Mouse (Mus musculus) forebrain, embryonic 13.5 days (tissue): ENCODE data around the gene Gm13769. TPM values are rescaled to one million over a fixed set of nuclear protein-coding genes. Genes with fewer than 3 reads are reported as not detected.
"Not testable (repeated sequence)": the region's sequence is repeated elsewhere in the genome, so short reads cannot be mapped to it uniquely, and the experiment has no call there.

ENCODE experiments used
- ATAC-seq: fragments of 200-750 bp; cut with Nextera tagmentation; 2 replicates; pipeline ENCODE4 v1.8.0; 2017
- H3K27ac ChIP-seq: fragments of 300-500 bp; sonication (generic); 2 replicates; pipeline ENCODE4 v1.5.1; 2015; ENCODE audit warnings: inconsistent platforms, mild to moderate bottlenecking, moderate library complexity
- H3K27me3 ChIP-seq: fragments of 300-500 bp; sonication (generic); 2 replicates; pipeline ENCODE4 v1.6.1; 2015; ENCODE audit warnings: mild to moderate bottlenecking, inconsistent platforms
- H3K36me3 ChIP-seq: fragments of 300-500 bp; sonication (generic); 2 replicates; pipeline ENCODE4 v1.6.1; 2015; ENCODE audit warnings: mild to moderate bottlenecking, inconsistent platforms; ENCODE audit not compliant: poor library complexity, severe bottlenecking
- H3K4me1 ChIP-seq: fragments of 300-500 bp; sonication (generic); 2 replicates; pipeline ENCODE4 v1.6.1; 2015; ENCODE audit warnings: inconsistent platforms
- H3K4me2 ChIP-seq: fragments of 300-500 bp; sonication (generic); 2 replicates; pipeline ENCODE4 v1.6.1; 2015; ENCODE audit warnings: inconsistent platforms, mild to moderate bottlenecking, moderate library complexity
- H3K4me3 ChIP-seq: fragments of 300-500 bp; sonication (generic); 2 replicates; pipeline ENCODE4 v1.5.1; 2015; ENCODE audit warnings: mild to moderate bottlenecking, inconsistent platforms
- H3K9ac ChIP-seq: fragments of 300-500 bp; sonication (generic); 2 replicates; pipeline ENCODE4 v1.6.1; 2015; ENCODE audit warnings: mild to moderate bottlenecking, inconsistent platforms
- H3K9me3 ChIP-seq: fragments of 300-500 bp; sonication (generic); replicated peaks from 2 replicates; pipeline ENCODE4 v1.6.1; 2016; ENCODE audit warnings: inconsistent platforms
- WGBS: fragments of 180-500 bp; shearing (Covaris S2); methylation state at CpG from one replicate; pipeline ENCODE4 v1.1.7; 2015; 5-methylcytosine and 5-hydroxymethylcytosine counted together
- polyA plus RNA-seq: library from polyadenylated mRNA; unstranded; fragments of >200 nt; fragmentation: Nextera tagmentation; extraction: Ambion mirVana; gene quantifications from 2 replicates; pipeline ENCODE4 v1.2.1, GENCODE M21; 2015

The Gm13769 gene
- 0.08 TPM in 1 of 2 replicates, not detected in the other for polyA plus RNA-seq

- ATAC-seq, H3K27me3 ChIP-seq, H3K4me1 ChIP-seq, H3K4me3 ChIP-seq, H3K27ac ChIP-seq, H3K9ac ChIP-seq, H3K36me3 ChIP-seq, H3K4me2 ChIP-seq, H3K9me3 ChIP-seq: not testable (repeated sequence)
- WGBS: no CpG with 5 or more reads among the region's 6 CpGs
These were observed at the start of gene Gm13769 for GRCm38 (mm10) chr2:90321900-90322299. Gene Gm13769, plus strand, starts transcription at chr2:90322200.

- H3K27me3 ChIP-seq: no peaks in the 10 kb centered on the region
- H3K9me3 ChIP-seq: no peaks in the 10 kb centered on the region
- no peak within 1 kb of the TSS for H3K4me2 ChIP-seq
- no peak within 1 kb of the TSS for H3K4me3 ChIP-seq
- H3K4me1 ChIP-seq: no peaks in the 10 kb centered on the region
- no peak within 1 kb of the TSS for H3K27ac ChIP-seq
- WGBS: 77% methylated on average over 6 of the region's 6 CpGs
- ATAC-seq: no peak
- H3K9ac ChIP-seq: no peak within 1 kb of the TSS
- no peaks in the 10 kb centered on the region for H3K36me3 ChIP-seq
These were observed 29.3 kb upstream of the Gm13769 start, which contains the start of gene Olfr1272 for GRCm38 (mm10) chr2:90292741-90293140. Gene Olfr1272, minus strand, starts transcription at chr2:90292841.

- ATAC-seq: not testable (repeated sequence)
These were observed 24.7 kb downstream of the Gm13769 start for GRCm38 (mm10) chr2:90346694-90347093.

GRCm38 (mm10) chr2:90351047-90351446, 29.0 kb downstream of the Gm13769 start:
- not testable (repeated sequence) for H3K27me3 ChIP-seq, ATAC-seq, H3K4me1 ChIP-seq, H3K4me3 ChIP-seq, H3K9ac ChIP-seq, H3K27ac ChIP-seq, H3K36me3 ChIP-seq, H3K9me3 ChIP-seq, H3K4me2 ChIP-seq
- no CpG with 5 or more reads among the region's 6 CpGs for WGBS

More at GRCm38 (mm10) chr2:90346694-90347093, 24.7 kb downstream of the Gm13769 start:
- H3K4me2 ChIP-seq, H3K9ac ChIP-seq, H3K9me3 ChIP-seq, H3K4me3 ChIP-seq, H3K4me1 ChIP-seq, H3K27me3 ChIP-seq, H3K36me3 ChIP-seq, H3K27ac ChIP-seq: not testable (repeated sequence)
- no CpG with 5 or more reads among the region's 4 CpGs for WGBS

GRCm38 (mm10) chr2:90351540-90351939, 29.5 kb downstream of the Gm13769 start:
- not testable (repeated sequence) for H3K27me3 ChIP-seq, H3K4me1 ChIP-seq, H3K4me2 ChIP-seq, H3K27ac ChIP-seq, H3K9ac ChIP-seq, H3K4me3 ChIP-seq, H3K9me3 ChIP-seq, H3K36me3 ChIP-seq
- peak; percentile 45; the same call in 1 of the 2 replicates for ATAC-seq
- WGBS: no CpG with 5 or more reads among the region's 3 CpGs

GRCm38 (mm10) chr2:90359229-90359628, 37.2 kb downstream of the Gm13769 start:
- H3K9me3 ChIP-seq, H3K27ac ChIP-seq, ATAC-seq, H3K4me3 ChIP-seq, H3K27me3 ChIP-seq, H3K4me2 ChIP-seq, H3K36me3 ChIP-seq, H3K4me1 ChIP-seq, H3K9ac ChIP-seq: not testable (repeated sequence)
- no CpG with 5 or more reads among the region's 5 CpGs for WGBS

- H3K4me2 ChIP-seq, ATAC-seq, H3K4me3 ChIP-seq, H3K36me3 ChIP-seq, H3K27ac ChIP-seq, H3K9ac ChIP-seq, H3K9me3 ChIP-seq, H3K27me3 ChIP-seq, H3K4me1 ChIP-seq: not testable (repeated sequence)
- WGBS: no CpG with 5 or more reads among the region's 4 CpGs
These were observed 38.2 kb downstream of the Gm13769 start for GRCm38 (mm10) chr2:90360199-90360598.

Other genes starting within 250 kb of the Gm13769 start
- not detected in 2 replicates for gene Olfr1269, start 200.8 kb upstream of the Gm13769 start, polyA plus RNA-seq
- gene Olfr32, start 179.9 kb upstream of the Gm13769 start, polyA plus RNA-seq: not detected in 2 replicates
- not detected in 2 replicates for gene Olfr1270, start 169.1 kb upstream of the Gm13769 start, polyA plus RNA-seq
- gene Olfr1506, start 97.7 kb upstream of the Gm13769 start, polyA plus RNA-seq: not detected in 2 replicates
- gene Olfr142, start 64.6 kb upstream of the Gm13769 start, polyA plus RNA-seq: not detected in 2 replicates
- not detected in 2 replicates for gene Olfr1271, start 51.2 kb upstream of the Gm13769 start, polyA plus RNA-seq
- not detected in 2 replicates for gene Olfr1272, start 29.4 kb upstream of the Gm13769 start, polyA plus RNA-seq
- gene Olfr1274-ps, start 76.5 kb downstream of the Gm13769 start, polyA plus RNA-seq: not detected in 2 replicates